Mouse (Mus musculus): ENCODE results near the gene Rnft2.

GRCm38 (mm10) chr5:118164581-118164980 lies 80.3 kb downstream of the Rnft2 start, which contains the start of gene Hrk:
- TF ChIP-seq CTCF (IDR thresholded peaks at IDR 0.05; ENCODE audit: low read depth) (no peak), EP300 (IDR thresholded peaks at IDR 0.05; ENCODE audit: low read depth) (no peak)

Data from liver, embryonic 14.5 days (tissue).